Mouse (Mus musculus): ENCODE data around the gene Pkd2l1.

Pkd2l1 gene

GRCm38 (mm10) chr19:44192342-44192741 is at the start of gene Pkd2l1:
TSS of gene Pkd2l1 (minus strand) at chr19:44192442.
- no peak for DNase-seq (ENCODE audit: extremely low read depth, low read depth)

DNA sequence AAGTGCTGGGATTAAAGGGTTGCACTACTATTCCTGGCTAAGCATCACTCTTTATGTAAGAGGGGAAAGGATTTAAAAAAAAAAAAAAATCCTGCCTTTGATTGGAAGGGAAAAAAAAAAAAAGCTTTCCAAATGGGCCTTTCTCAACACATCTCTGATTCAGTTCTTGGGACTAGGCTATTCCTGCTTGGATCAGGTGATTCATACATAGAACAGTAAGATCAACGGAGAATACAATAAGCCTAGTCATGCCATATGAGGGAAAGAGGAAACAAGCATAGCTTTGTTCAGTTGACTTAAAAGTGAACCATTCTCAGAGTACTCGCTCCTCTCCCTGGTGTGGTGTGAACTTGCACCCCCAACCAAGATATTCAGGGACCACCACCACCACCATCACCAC is 46.7 kb upstream of the Pkd2l1 start:
- no peak for DNase-seq (ENCODE audit: extremely low read depth, low read depth)

- DNase-seq (ENCODE audit: extremely low read depth, low read depth): no peak
Observed at GRCm38 (mm10) chr19:44237471-44238006, 45.3 kb upstream of the Pkd2l1 start.

- no peak for DNase-seq (ENCODE audit: extremely low read depth, low read depth)
Observed at GRCm38 (mm10) chr19:44231608-44232151, 39.4 kb upstream of the Pkd2l1 start.

DNA sequence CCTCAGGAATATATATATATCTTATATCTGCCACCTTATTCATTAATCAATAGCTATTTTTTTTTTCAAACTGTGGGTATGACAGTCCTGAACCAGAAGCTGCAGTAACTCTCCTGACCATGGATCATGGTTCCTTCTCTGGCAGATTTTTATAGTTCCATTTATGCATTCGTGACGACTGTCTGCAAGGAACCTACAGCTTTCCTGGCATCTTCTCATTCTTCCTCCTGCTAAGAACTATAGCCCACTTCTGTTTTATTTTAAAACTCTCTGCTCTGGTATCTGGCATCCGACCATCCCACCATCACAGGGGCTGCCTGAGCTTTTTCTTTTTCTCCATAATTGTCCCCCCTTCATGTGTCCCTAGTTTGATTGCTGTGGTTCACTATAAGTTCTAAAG is 38.0 kb upstream of the Pkd2l1 start:
- no peak for DNase-seq (ENCODE audit: extremely low read depth, low read depth)

- DNase-seq (ENCODE audit: extremely low read depth, low read depth): no peak
Observed at GRCm38 (mm10) chr19:44229776-44230175, 37.5 kb upstream of the Pkd2l1 start.

GRCm38 (mm10) chr19:44225728-44226127 is 33.5 kb upstream of the Pkd2l1 start:
- DNase-seq (ENCODE audit: extremely low read depth, low read depth): peak; percentile 88

GRCm38 (mm10) chr19:44217958-44218525 is 25.8 kb upstream of the Pkd2l1 start:
- no peak for DNase-seq (ENCODE audit: extremely low read depth, low read depth)

DNA sequence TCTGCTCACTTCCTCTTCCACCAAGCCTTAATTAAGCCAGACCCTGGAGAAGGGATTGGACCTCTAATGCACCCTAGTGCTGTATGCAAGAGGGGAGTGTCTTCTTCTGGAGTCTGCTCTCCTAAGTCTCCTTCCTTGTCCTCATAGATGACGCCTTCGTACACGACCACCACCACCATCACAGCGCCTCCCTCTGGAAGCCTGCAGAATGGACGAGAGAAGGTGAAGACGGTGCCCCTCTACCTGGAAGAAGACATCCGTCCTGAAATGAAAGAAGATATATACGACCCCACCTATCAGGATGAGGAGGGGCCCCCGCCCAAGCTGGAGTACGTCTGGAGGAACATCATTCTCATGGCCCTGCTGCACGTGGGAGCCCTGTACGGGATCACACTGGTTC is 23.0 kb upstream of the Pkd2l1 start:
- no peak for DNase-seq (ENCODE audit: extremely low read depth, low read depth)

DNA sequence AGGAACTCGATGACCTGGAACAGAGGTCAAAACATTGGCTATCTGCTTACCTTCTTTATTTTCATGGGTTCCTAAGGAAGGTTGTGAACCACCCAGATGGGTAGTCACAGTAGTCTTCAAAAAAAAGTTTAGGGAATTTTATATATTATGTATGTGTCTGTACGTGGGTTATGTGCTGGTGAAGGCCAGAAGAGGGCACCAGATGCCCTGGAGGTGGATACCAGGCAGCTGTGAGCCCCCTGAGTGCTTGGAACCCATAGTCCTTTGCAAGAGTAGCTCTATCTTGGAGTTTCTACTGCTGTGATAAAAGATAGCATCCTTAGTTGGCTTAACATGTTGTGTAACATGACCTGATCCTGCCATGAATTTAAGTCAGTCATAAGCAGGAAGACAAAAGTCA is 14.8 kb upstream of the Pkd2l1 start:
- DNase-seq (ENCODE audit: extremely low read depth, low read depth): no peak

GRCm38 (mm10) chr19:44203015-44203564 is 10.8 kb upstream of the Pkd2l1 start, which contains the start of gene Scd3:
TSS of gene Scd3 (plus strand) at chr19:44203269.
- no peak for DNase-seq (ENCODE audit: extremely low read depth, low read depth)

DNA sequence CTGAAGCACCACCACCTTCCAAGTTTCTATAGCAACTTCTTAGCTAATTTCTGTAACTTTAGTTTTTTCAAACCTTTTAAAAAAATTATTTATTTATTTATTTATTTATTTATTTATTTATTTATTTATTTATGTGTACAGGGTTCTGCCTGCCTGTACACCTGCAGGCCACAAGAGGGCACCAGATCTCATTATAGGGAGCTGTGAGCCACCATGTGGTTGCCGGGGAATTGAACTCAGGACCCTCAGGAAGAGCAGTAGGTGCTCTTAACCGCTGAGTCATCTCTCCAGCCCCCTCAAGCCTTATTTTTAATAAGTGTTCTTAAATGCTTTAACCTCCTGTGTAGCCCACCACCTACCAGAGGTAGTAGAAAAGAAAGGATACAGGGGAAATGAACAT is 6.7 kb upstream of the Pkd2l1 start:
- peak; percentile 38 for DNase-seq (ENCODE audit: extremely low read depth, low read depth)

- DNase-seq (ENCODE audit: extremely low read depth, low read depth): no peak
Observed at GRCm38 (mm10) chr19:44198494-44198893, 6.3 kb upstream of the Pkd2l1 start.

DNA sequence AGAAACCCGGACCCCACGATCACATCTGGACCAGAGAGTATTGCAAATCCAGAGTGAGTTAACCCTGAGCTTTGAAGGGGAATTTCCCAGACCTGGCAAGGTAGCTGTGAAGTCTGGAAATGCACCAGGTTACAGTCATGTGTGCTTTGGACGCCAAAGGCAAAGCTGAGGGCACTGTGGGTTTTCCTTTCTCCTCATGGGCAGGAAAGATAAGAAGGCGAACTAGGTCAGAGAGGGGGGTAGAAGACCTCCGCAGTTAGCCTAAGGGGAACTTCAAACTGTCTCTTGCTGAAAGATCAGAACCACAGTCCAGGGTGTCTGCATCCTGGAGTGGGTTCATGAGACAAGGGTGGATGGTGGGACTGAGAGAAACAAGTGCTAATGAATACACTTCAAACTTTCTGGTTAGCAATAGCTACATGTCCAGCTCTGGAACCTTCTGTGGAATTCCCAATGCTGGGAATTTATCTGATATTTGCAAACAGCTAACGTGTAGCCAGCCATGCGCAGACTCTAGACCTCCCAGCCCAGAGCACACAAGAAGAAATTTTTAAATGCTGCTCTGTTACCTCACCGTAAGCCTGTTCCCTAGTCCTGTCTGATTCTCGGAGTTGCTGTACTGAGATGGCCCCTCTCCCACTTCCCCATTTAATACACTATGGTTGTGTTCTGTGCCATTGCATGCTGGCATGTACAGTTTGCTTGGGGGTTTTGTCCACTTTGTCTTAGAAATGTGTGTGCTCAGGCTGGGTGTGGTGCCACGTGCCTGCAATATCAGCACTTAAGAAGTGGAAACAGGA is 5.0 kb upstream of the Pkd2l1 start:
- DNase-seq (ENCODE audit: extremely low read depth, low read depth): peak; percentile 95

DNA sequence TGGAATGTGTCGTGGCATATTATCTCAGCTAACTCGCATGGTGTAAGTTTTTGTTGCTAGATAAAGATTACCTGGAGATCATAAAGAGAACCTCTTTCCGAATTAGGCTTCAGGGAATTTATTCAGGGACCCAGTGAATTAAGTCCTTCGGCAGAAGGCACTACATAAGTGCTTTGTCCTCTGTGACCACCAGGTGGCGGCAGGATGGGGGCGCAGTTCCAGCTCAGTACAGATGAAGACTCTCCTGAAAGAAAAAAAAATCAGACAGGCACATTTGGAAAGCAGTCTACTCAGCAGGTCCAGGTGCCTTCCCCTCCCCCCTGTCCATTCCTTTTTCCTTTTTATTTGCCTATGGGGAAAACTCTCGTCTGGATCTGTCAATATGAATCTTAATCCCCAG is 2.9 kb upstream of the Pkd2l1 start:
- DNase-seq (ENCODE audit: extremely low read depth, low read depth): peak; percentile 72

DNA sequence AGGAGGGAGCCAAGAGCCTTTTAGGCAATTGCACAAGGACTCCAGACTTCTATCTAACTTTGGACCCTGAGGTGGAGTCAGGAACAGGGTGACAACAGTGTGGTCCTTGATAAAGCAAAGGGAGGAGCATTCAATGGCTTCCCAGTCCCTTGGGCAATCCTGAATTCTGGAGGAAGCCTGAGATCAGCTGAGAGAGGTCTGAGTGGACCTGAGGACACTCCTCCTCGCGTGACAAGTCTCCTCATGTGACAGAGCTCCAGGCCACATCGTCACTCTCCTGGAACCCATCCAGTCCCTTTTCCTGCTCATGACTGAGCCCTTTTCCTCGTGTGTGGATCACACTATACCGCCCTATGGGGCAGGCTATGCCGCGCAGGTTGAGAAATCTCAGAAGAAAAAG is 1.7 kb upstream of the Pkd2l1 start:
- DNase-seq (ENCODE audit: extremely low read depth, low read depth): no peak

DNA sequence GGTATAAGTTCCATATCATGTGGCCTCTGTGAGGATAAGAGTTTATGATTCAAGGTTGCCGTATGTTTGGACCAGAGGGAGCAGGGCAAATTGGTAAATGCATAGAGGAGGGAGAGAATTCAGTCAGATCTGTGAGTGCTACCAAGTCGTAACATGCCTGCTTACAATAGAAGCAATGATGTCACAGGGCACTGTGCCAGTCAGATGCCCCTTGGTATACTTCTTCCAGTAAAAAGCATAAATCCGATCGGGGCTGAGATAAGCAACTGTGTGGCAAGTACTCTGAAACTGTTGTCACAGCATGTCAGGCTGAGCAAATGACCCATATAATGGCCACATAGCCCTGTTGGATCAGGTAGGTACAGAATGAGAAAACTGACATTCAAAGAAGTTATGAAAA is 3.2 kb downstream of the Pkd2l1 start:
- DNase-seq (ENCODE audit: extremely low read depth, low read depth): no peak

DNA sequence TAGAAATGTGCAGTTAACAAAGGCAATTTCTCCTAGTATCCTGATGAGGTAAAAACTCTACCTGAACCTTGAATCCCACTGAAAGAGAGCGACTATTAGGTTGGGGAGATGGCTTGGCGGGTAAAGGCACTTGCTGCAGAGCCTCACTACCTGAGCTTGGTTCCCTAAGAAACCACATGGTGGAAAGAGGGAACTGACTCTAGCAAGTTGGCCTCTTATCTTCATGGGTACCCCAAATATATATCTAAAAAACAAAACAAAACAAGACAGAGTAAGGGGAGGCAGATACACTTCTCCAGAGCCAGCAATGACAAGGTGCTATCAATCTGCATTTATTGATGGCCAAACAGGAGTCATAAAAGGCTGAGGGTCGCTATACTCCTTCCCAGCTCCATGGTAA is 8.3 kb downstream of the Pkd2l1 start:
- peak; percentile 56 for DNase-seq (ENCODE audit: extremely low read depth, low read depth)

GRCm38 (mm10) chr19:44180502-44180901 is 11.7 kb downstream of the Pkd2l1 start:
- DNase-seq (ENCODE audit: extremely low read depth, low read depth): no peak

DNA sequence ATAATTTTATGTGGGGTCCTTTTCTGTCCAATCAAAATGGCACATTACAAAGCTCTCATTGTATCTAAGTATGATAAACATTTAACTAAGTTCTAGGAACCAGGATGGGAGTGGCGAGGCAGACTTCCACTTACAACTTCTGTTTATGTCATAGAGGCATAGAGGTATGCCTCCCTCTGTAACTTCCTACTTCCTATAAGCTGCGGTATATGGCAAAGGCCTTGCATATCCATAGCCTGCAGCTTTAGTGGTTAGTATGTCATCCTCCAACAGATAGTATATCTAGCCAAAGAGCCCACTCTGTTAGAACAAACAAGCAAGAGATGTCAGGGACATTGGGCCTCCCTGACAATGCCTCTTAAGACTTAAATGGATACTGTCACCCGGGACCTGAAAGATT is 15.5 kb downstream of the Pkd2l1 start:
- DNase-seq (ENCODE audit: extremely low read depth, low read depth): peak; percentile 83

DNA sequence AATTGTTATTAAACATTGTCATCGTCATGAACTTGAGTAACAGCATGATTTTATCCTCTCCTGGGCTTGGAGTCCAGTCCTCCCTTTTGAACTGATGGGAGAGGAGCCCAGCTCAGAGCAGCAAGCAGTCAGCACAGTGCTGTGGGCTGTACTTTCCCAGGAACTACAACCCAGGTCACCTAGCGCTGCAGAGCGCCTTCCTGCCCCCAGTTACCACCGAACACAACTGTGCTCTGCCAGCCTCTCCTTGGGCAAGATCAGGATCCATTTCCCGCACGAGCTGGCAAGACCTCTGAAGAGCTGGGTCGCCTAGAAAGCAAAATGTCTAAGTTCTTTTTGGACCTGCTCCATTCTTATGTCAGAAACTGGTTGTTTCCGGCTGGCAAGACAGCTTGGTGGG is 17.4 kb downstream of the Pkd2l1 start:
- no peak for DNase-seq (ENCODE audit: extremely low read depth, low read depth)

GRCm38 (mm10) chr19:44161515-44161914 is 30.7 kb downstream of the Pkd2l1 start:
- peak; percentile 55 for DNase-seq (ENCODE audit: extremely low read depth, low read depth)

Measured in MEL-GATA-1-ER (cell line).